Mouse (Mus musculus) kidney, postnatal 10 days (tissue): Measurements from ENCODE around the gene Oser1.
"Not testable (repeated sequence)": the region's sequence is repeated elsewhere in the genome, so short reads cannot be mapped to it uniquely, and the experiment has no call there.

Experiments
- DNase-seq: peaks from one replicate; pipeline ENCODE4 v3.0.0; 2021; ENCODE audit warnings: mixed read lengths

Gene Oser1

GRCm38 (mm10) chr2:163439488-163439887 lies 15.0 kb upstream of the Oser1 start:
- DNase-seq, result no peak

GRCm38 (mm10) chr2:163438619-163439451 lies 14.3 kb upstream of the Oser1 start:
- DNase-seq, result peak; percentile 81

GRCm38 (mm10) chr2:163438246-163438618 lies 13.7 kb upstream of the Oser1 start, which contains the start of gene Gdap1l1:
TSS of gene Gdap1l1 (plus strand) at chr2:163438476.
- peak; percentile 23 for DNase-seq

- no peak for DNase-seq
These were observed 13.3 kb upstream of the Oser1 start for GRCm38 (mm10) chr2:163437800-163438199.

GRCm38 (mm10) chr2:163433971-163434370 lies 9.5 kb upstream of the Oser1 start:
- DNase-seq, result no peak

GRCm38 (mm10) chr2:163431289-163431688 lies 6.8 kb upstream of the Oser1 start:
- DNase-seq, result no peak

- DNase-seq, result no peak
These were observed 4.0 kb upstream of the Oser1 start for GRCm38 (mm10) chr2:163428346-163429011.

GRCm38 (mm10) chr2:163422895-163423660 lies 1.4 kb downstream of the Oser1 start:
- DNase-seq, result no peak

- DNase-seq, result no peak
These were observed 4.1 kb downstream of the Oser1 start for GRCm38 (mm10) chr2:163420366-163420886.

- peak; percentile 99 for DNase-seq
These were observed 5.0 kb downstream of the Oser1 start for GRCm38 (mm10) chr2:163419346-163420045.

GRCm38 (mm10) chr2:163418841-163419345 lies 5.6 kb downstream of the Oser1 start:
- peak; percentile 77 for DNase-seq

- DNase-seq, result no peak
These were observed 6.7 kb downstream of the Oser1 start for GRCm38 (mm10) chr2:163417830-163418229.

GRCm38 (mm10) chr2:163417026-163417425 lies 7.5 kb downstream of the Oser1 start:
- DNase-seq, result no peak

GRCm38 (mm10) chr2:163412846-163413590 lies 11.5 kb downstream of the Oser1 start:
- DNase-seq, result no peak

GRCm38 (mm10) chr2:163412419-163412818 lies 12.1 kb downstream of the Oser1 start:
- DNase-seq, result no peak

GRCm38 (mm10) chr2:163411840-163412239 lies 12.7 kb downstream of the Oser1 start:
- no peak for DNase-seq

GRCm38 (mm10) chr2:163411344-163411743 lies 13.2 kb downstream of the Oser1 start:
- DNase-seq, result not testable (repeated sequence)

GRCm38 (mm10) chr2:163410211-163410610 lies 14.3 kb downstream of the Oser1 start:
- DNase-seq, result no peak

GRCm38 (mm10) chr2:163404037-163404815 lies 20.3 kb downstream of the Oser1 start:
- DNase-seq, result peak; percentile 34

GRCm38 (mm10) chr2:163401221-163401620 lies 23.3 kb downstream of the Oser1 start:
- peak; percentile 86 for DNase-seq

- DNase-seq, result no peak
These were observed 25.3 kb downstream of the Oser1 start for GRCm38 (mm10) chr2:163399222-163399621.
